Mouse (Mus musculus) v-Abl transformed pro-B cells (cell line): ENCODE data around the gene Rps23.

Experiments
- in situ Hi-C, 2 experiments: fragments of 400-800 bp; cut with MboI; formaldehyde crosslinking; loops; one replicate each; pipeline ENCODE4 v1.15.1; 2025; ENCODE audit not compliant: unreplicated experiment in 2 of 2

The Rps23 gene

GRCm38 (mm10) chr13:90928266-90928665, 5.5 kb downstream of the Rps23 start:
- in situ Hi-C loops, result loop anchor here (5.0 to 25.0 kb wide), 5 partner anchors 877 to 1559 kb away; partner anchors contain the start of genes Fam151b (in 2 of the 2) and Zcchc9 (in 2 of the 2)

- in situ Hi-C loops, result loop anchor here (5.0 to 25.0 kb wide), 6 partner anchors 875 to 1557 kb away; partner anchors contain the start of genes Fam151b (in 2 of the 2) and Zcchc9 (in 2 of the 2)
These were observed 7.1 kb downstream of the Rps23 start for GRCm38 (mm10) chr13:90929847-90930246.

GRCm38 (mm10) chr13:90933256-90933655, 10.5 kb downstream of the Rps23 start:
- in situ Hi-C loops, result loop anchor here (5.0 to 25.0 kb wide), 3 partner anchors 924 to 1554 kb away; partner anchors contain the start of gene Fam151b (in 2 of the 2)

GRCm38 (mm10) chr13:90935852-90936251, 13.1 kb downstream of the Rps23 start:
- in situ Hi-C loops, result loop anchor here (5.0 to 25.0 kb wide), 3 partner anchors 921 to 1551 kb away; partner anchors contain the start of gene Fam151b (in 2 of the 2)

- in situ Hi-C loops, result loop anchor here (5.0 to 25.0 kb wide), 3 partner anchors 918 to 1548 kb away; partner anchors contain the start of gene Fam151b (in 2 of the 2)
These were observed 16.4 kb downstream of the Rps23 start for GRCm38 (mm10) chr13:90939192-90939591.

GRCm38 (mm10) chr13:90939600-90939999, 16.8 kb downstream of the Rps23 start:
- in situ Hi-C loops, result loop anchor here (5.0 to 25.0 kb wide), 3 partner anchors 918 to 1548 kb away; partner anchors contain the start of gene Fam151b (in 2 of the 2)

GRCm38 (mm10) chr13:90958894-90959293, 36.1 kb downstream of the Rps23 start:
- in situ Hi-C loops, result loop anchor here in 1 of 2 experiments (25.0 kb wide), 1 partner anchor 253 kb away; the partner anchor contains the start of gene Atg10

- in situ Hi-C loops, result loop anchor here (10.0 to 25.0 kb wide), 2 partner anchors 252 to 504 kb away; partner anchors contain the start of genes Atg10 (in 1 of the 2) and Ssbp2 (in 1 of the 2)
These were observed 37.8 kb downstream of the Rps23 start for GRCm38 (mm10) chr13:90960591-90960990.

GRCm38 (mm10) chr13:90962836-90963760, 40.3 kb downstream of the Rps23 start:
- in situ Hi-C loops, result loop anchor here (10.0 to 25.0 kb wide), 2 partner anchors 249 to 502 kb away; partner anchors contain the start of genes Atg10 (in 1 of the 2) and Ssbp2 (in 1 of the 2)

- in situ Hi-C loops, result loop anchor here (10.0 to 25.0 kb wide), 2 partner anchors 248 to 500 kb away; partner anchors contain the start of genes Atg10 (in 1 of the 2) and Ssbp2 (in 1 of the 2)
These were observed 41.8 kb downstream of the Rps23 start for GRCm38 (mm10) chr13:90964511-90964910.

- in situ Hi-C loops, result loop anchor here (5.0 to 25.0 kb wide), 7 partner anchors 246 to 736 kb away; partner anchors contain the start of genes Atg10 (in 1 of the 2) and Ssbp2 (in 1 of the 2)
These were observed 43.2 kb downstream of the Rps23 start for GRCm38 (mm10) chr13:90965996-90966395.

GRCm38 (mm10) chr13:90967422-90967821, 44.7 kb downstream of the Rps23 start:
- in situ Hi-C loops, result loop anchor here (5.0 to 25.0 kb wide), 7 partner anchors 245 to 735 kb away; partner anchors contain the start of genes Atg10 (in 1 of the 2) and Ssbp2 (in 1 of the 2)

- in situ Hi-C loops, result loop anchor here (5.0 to 25.0 kb wide), 7 partner anchors 243 to 733 kb away; partner anchors contain the start of genes Atg10 (in 1 of the 2) and Ssbp2 (in 1 of the 2)
These were observed 46.2 kb downstream of the Rps23 start for GRCm38 (mm10) chr13:90968940-90969339.

- in situ Hi-C loops, result loop anchor here (10.0 to 25.0 kb wide), 3 partner anchors 114 to 404 kb away; partner anchors contain the start of gene Atg10 (in 1 of the 2)
These were observed 47.7 kb downstream of the Rps23 start for GRCm38 (mm10) chr13:90970259-90971017.

- in situ Hi-C loops, result loop anchor here (10.0 to 25.0 kb wide), 3 partner anchors 111 to 401 kb away; partner anchors contain the start of gene Atg10 (in 1 of the 2)
These were observed 50.7 kb downstream of the Rps23 start for GRCm38 (mm10) chr13:90973409-90973808.
